Mouse (Mus musculus) heart, embryonic 15.5 days (tissue): ENCODE results near the gene Zfp507. TPM values are rescaled to one million over a fixed set of nuclear protein-coding genes. Genes with fewer than 3 reads are reported as not detected.
A peak's percentile ranks its signal among the peaks of the same experiment; 100 is the strongest.

Experiments used
- ATAC-seq: fragments of 200-750 bp; cut with Nextera tagmentation; replicated peaks from 2 replicates; pipeline ENCODE4 v1.8.0; 2017; ENCODE audit warnings: low read depth, moderate TSS enrichment; ENCODE audit not compliant: insufficient number of reproducible peaks, insufficient read depth, low FRiP score
- H3K27ac ChIP-seq: fragments of 300-500 bp; sonication (generic); 2 replicates; pipeline ENCODE4 v1.5.1; 2015; ENCODE audit warnings: mild to moderate bottlenecking, inconsistent platforms
- H3K27me3 ChIP-seq: fragments of 300-500 bp; sonication (generic); 2 replicates; pipeline ENCODE4 v1.6.1; 2015; ENCODE audit warnings: inconsistent platforms
- H3K36me3 ChIP-seq: fragments of 300-500 bp; sonication (generic); 2 replicates; pipeline ENCODE4 v1.6.1; 2015; ENCODE audit warnings: mild to moderate bottlenecking, inconsistent platforms
- H3K4me1 ChIP-seq: fragments of 300-500 bp; sonication (generic); replicated peaks from 2 replicates; pipeline ENCODE4 v1.6.1; 2015; ENCODE audit warnings: inconsistent platforms
- H3K4me2 ChIP-seq: fragments of 300-500 bp; sonication (generic); 2 replicates; pipeline ENCODE4 v1.6.1; 2015; ENCODE audit warnings: inconsistent platforms, mild to moderate bottlenecking, moderate library complexity
- H3K4me3 ChIP-seq: fragments of 300-500 bp; sonication (generic); 2 replicates; pipeline ENCODE4 v1.5.1; 2015; ENCODE audit warnings: mild to moderate bottlenecking, inconsistent platforms
- H3K9ac ChIP-seq: fragments of 300-500 bp; sonication (generic); 2 replicates; pipeline ENCODE4 v1.6.1; 2015; ENCODE audit warnings: mild to moderate bottlenecking, inconsistent platforms
- H3K9me3 ChIP-seq: fragments of 300-500 bp; sonication (generic); replicated peaks from 2 replicates; pipeline ENCODE4 v1.6.1; 2016; ENCODE audit warnings: inconsistent platforms
- WGBS: fragments of 180-500 bp; shearing (Covaris S2); methylation state at CpG from one replicate; pipeline ENCODE4 v1.1.7; 2015; ENCODE audit warnings: mixed read lengths; 5-methylcytosine and 5-hydroxymethylcytosine counted together
- polyA plus RNA-seq: library from polyadenylated mRNA; unstranded; fragments of >200 nt; fragmentation: Nextera tagmentation; extraction: Ambion mirVana; gene quantifications from 2 replicates; pipeline ENCODE4 v1.2.1, GENCODE M21; 2015

The Zfp507 gene
- polyA plus RNA-seq, 1 experiment from 2014 or later = 11.1 TPM

DNA sequence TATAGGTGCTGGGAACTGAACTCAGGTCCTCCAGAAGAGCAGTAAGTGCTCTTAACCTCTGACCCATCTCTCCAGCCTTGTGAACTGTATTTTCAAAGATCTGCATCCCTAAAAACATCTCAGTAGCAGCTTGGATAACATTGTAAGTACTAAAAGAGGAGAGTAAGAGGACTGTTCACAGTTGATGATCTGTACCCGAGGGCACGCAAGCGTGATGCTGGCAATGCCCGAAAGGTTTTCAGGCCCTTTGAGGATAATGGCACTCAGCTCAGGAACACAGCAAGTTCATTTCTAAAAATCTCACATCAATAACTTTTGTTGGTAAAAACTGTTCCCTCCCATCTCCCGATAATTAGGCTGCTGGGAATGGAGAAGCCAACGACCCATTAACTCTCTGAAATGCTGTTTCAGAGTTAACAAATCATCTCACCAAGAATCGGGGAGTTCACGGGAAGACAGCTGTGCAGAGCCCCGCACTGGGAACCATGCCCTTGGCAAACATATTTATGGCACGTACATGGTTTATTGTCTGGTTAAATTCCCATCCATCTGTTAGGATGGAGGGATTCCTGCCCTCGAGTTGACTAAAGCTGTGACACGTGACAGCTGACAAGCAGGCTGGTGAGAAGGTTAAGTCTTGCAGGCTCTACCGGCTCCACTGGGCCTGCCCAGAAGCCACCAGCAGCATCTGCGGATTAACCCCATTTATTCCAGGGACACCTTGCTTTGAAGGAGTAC, 69.3 kb downstream of the Zfp507 start:
- Histone ChIP-seq H3K4me3 (no peak overlapping the region), H3K27ac (no peak overlapping the region), H3K36me3 (no peaks in the 10 kb centered on the region), H3K27me3 (no peaks in the 10 kb centered on the region), H3K4me1 (no peaks in the 10 kb centered on the region), H3K4me2 (no peak overlapping the region), H3K9ac (no peak overlapping the region), H3K9me3 (no peaks in the 10 kb centered on the region)
- WGBS = 75% methylated on average over 14 of the region's 14 CpGs
- ATAC-seq = no peak

DNA sequence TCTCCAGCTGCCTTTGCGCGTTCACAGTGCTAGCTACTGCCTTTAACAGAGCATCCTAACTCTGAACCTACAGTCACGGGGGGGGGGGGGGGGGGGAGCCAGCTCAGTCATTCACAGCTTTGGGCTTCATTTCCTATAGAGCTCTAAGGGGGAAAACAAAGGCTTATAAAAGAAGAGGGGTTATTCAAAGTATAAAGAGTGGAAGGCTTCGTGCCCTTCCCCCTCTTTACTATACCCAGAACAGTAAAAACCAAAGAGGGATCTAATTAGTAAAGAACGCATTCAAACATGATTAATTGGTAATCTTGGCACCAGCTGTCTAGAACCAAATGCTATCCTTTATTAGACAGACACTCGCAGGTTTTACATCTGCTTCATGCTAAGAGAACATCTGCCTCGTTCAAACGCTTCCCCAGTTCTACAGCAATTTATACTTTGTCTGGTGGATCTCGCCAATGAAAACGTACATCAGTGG, 70.2 kb downstream of the Zfp507 start:
- ATAC-seq = no peak
- WGBS = 87% methylated on average over 10 of the region's 10 CpGs

DNA sequence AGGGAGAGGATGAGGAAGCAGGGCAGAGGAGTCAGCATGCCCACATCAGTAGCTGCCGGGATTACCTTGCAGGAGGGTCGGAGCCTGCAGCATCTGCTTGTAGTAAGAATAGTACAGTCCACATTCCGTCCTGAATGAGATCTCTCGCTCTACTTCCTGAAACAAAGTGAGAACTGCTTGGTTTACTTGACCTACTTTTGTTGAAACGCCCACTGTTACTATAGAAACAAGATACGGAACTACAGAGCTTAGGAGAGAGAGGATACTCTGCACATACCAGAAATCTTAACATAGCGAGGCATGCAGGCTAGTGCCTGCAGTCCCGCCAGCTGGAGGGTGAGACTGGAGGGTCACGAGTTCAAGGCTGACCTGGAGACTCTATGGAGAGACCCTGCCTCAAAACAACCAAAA, 73.2 kb downstream of the Zfp507 start:
- Histone ChIP-seq H3K4me2 (no peak overlapping the region), H3K36me3 (no peaks in the 10 kb centered on the region), H3K4me1 (no peaks in the 10 kb centered on the region), H3K4me3 (no peak overlapping the region), H3K9me3 (no peaks in the 10 kb centered on the region), H3K27me3 (no peaks in the 10 kb centered on the region), H3K27ac (no peak overlapping the region), H3K9ac (no peak overlapping the region)
- ATAC-seq = peak; percentile 70
- WGBS = 43% methylated on average over 9 of the region's 9 CpGs

More for the DNA sequence above, 70.2 kb downstream of the Zfp507 start:
- Histone ChIP-seq H3K27ac (no peak overlapping the region), H3K4me3 (no peak overlapping the region), H3K4me1 (no peaks in the 10 kb centered on the region), H3K36me3 (no peaks in the 10 kb centered on the region), H3K9me3 (no peaks in the 10 kb centered on the region), H3K27me3 (no peaks in the 10 kb centered on the region), H3K4me2 (no peak overlapping the region), H3K9ac (no peak overlapping the region)

DNA sequence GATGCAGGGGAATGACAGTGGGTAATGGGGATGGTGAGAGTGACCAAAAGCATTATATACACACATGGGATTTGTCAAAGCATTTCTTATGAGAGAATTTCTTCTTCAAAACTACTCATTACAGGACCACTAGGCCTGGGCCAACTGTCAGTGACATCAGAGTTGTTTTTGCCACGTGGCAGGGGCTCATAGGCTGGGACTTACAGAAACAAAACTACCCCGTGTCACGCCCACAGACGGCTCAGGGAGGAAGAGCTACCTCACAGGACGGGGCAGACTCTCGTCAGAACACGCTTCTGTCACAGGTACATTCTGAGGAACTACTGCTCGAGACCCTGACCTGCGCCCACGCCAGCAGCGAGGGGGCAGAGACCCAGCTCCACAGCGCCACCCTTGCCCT, 74.4 kb downstream of the Zfp507 start:
- H3K4me3 ChIP-seq = no peak overlapping the region
- no peaks in the 10 kb centered on the region for H3K27me3 ChIP-seq
- H3K9ac ChIP-seq = no peak overlapping the region
- 93% methylated on average over 12 of the region's 12 CpGs for WGBS
- no peak for ATAC-seq
- H3K4me2 ChIP-seq = no peak overlapping the region
- H3K27ac ChIP-seq = no peak overlapping the region
- no peaks in the 10 kb centered on the region for H3K9me3 ChIP-seq
- no peaks in the 10 kb centered on the region for H3K4me1 ChIP-seq
- H3K36me3 ChIP-seq = peaks cover under 1% of the 10 kb centered on the region; the same call in 1 of the 2 replicates

DNA sequence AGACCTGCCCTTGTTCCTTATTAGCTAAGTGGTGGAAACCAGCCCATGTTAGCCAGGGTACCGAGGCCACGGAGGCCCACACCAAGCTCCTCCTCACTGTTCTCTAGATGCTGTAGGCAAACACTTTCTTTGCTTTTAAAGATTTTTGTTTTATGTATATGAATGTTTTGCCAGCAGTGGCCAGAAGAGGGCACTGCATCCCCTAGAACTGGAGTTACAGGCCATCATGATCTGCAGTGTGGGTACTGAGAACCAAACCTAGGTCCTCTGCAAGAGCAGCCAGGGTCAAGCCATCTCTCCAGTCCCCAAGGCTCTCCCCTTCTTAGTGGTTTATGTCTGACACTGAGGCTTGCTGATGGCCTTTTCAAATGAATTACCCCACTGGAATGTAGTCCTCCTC, 79.8 kb downstream of the Zfp507 start:
- H3K4me3 ChIP-seq = no peak overlapping the region
- WGBS = 86% methylated on average over 2 of the region's 2 CpGs
- H3K4me1 ChIP-seq = no peaks in the 10 kb centered on the region
- H3K27me3 ChIP-seq = no peaks in the 10 kb centered on the region
- H3K4me2 ChIP-seq = no peak overlapping the region
- no peak for ATAC-seq
- H3K9ac ChIP-seq = no peak overlapping the region
- H3K36me3 ChIP-seq = peaks cover 16% of the 10 kb centered on the region
- H3K9me3 ChIP-seq = no peaks in the 10 kb centered on the region
- no peak overlapping the region for H3K27ac ChIP-seq

Other genes starting within 250 kb of the Zfp507 start
- 109 and 115 TPM in 2 replicates for gene Nudt19, start 246.7 kb downstream of the Zfp507 start, polyA plus RNA-seq
- 0.25 and 0.42 TPM in 2 replicates for gene Rgs9bp, start 217.4 kb downstream of the Zfp507 start, polyA plus RNA-seq
- gene Ankrd27, start 216.8 kb downstream of the Zfp507 start, polyA plus RNA-seq = 17.7 and 22.9 TPM in 2 replicates
- gene Pdcd5, start 155.5 kb downstream of the Zfp507 start, polyA plus RNA-seq = 232 and 240 TPM in 2 replicates
- gene Dpy19l3, start 48.5 kb downstream of the Zfp507 start, polyA plus RNA-seq = 13.1 and 13.8 TPM in 2 replicates